Mouse (Mus musculus) ES-E14 (cell line): ENCODE measurements at regions not wholly inside any gene's neighbourhood (a gene's known extent, or its start where the extent isn't known, plus 50 kb on each side); places are given as distances from the start of the nearest gene placed in this dataset.

Experiments
- CHD2 ChIP-seq: IDR thresholded peaks from 2 replicates; pipeline ENCODE4 v1.6.1; 2014; ENCODE audit warnings: mild to moderate bottlenecking, low read depth, low read length, inconsistent platforms
- HCFC1 ChIP-seq: IDR thresholded peaks from 2 replicates; pipeline ENCODE4 v1.6.1; 2012; ENCODE audit warnings: low read length, inconsistent platforms, borderline replicate concordance; ENCODE audit not compliant: insufficient read depth
- MAFK ChIP-seq: IDR thresholded peaks from 2 replicates; pipeline ENCODE4 v1.6.1; 2014; ENCODE audit warnings: mild to moderate bottlenecking, low read depth, low read length, inconsistent platforms; ENCODE audit not compliant: insufficient read depth
- ZNF384 ChIP-seq: IDR thresholded peaks from 2 replicates; pipeline ENCODE4 v1.6.1; 2012; ENCODE audit warnings: low read depth, low read length, inconsistent platforms

GRCm38 (mm10) chr1:94969543-94969942 is 343.9 kb upstream of the Fam174a start:
- TF ChIP-seq CHD2 (no peak), HCFC1 (no peak), ZNF384 (no peak), MAFK (no peak)
